Mouse (Mus musculus): ENCODE results near the gene Gm15737.

Gm15737 gene

GRCm38 (mm10) chr6:92875340-92875739 is 6.2 kb downstream of the Gm15737 start:
- DNase-seq (ENCODE audit: low read depth, low spot score) = no peak

GRCm38 (mm10) chr6:92876121-92876520 is 7.0 kb downstream of the Gm15737 start:
- no peak for DNase-seq (ENCODE audit: low read depth, low spot score)

GRCm38 (mm10) chr6:92877236-92877635 is 8.1 kb downstream of the Gm15737 start:
- DNase-seq (ENCODE audit: low read depth, low spot score) = no peak

GRCm38 (mm10) chr6:92878771-92879170 is 9.6 kb downstream of the Gm15737 start:
- no peak for DNase-seq (ENCODE audit: low read depth, low spot score)

GRCm38 (mm10) chr6:92879700-92880265 is 10.6 kb downstream of the Gm15737 start:
- no peak for DNase-seq (ENCODE audit: low read depth, low spot score)

GRCm38 (mm10) chr6:92882446-92882845 is 13.3 kb downstream of the Gm15737 start:
- no peak for DNase-seq (ENCODE audit: low read depth, low spot score)

- no peak for DNase-seq (ENCODE audit: low read depth, low spot score)
These were observed 14.2 kb downstream of the Gm15737 start for GRCm38 (mm10) chr6:92883131-92883900.

- DNase-seq (ENCODE audit: low read depth, low spot score) = no peak
These were observed 22.4 kb downstream of the Gm15737 start for GRCm38 (mm10) chr6:92891535-92891934.

GRCm38 (mm10) chr6:92904037-92904436 is 34.9 kb downstream of the Gm15737 start:
- DNase-seq (ENCODE audit: low read depth, low spot score) = no peak

- no peak for DNase-seq (ENCODE audit: low read depth, low spot score)
These were observed 35.3 kb downstream of the Gm15737 start for GRCm38 (mm10) chr6:92904491-92904890.

- DNase-seq (ENCODE audit: low read depth, low spot score) = peak; percentile 65
These were observed 36.8 kb downstream of the Gm15737 start for GRCm38 (mm10) chr6:92905922-92906321.

- peak; percentile 37 for DNase-seq (ENCODE audit: low read depth, low spot score)
These were observed 40.2 kb downstream of the Gm15737 start for GRCm38 (mm10) chr6:92909361-92909760.

- DNase-seq (ENCODE audit: low read depth, low spot score) = no peak
These were observed 41.5 kb downstream of the Gm15737 start for GRCm38 (mm10) chr6:92910611-92911010.

GRCm38 (mm10) chr6:92920938-92921689 is 52.0 kb downstream of the Gm15737 start:
- DNase-seq (ENCODE audit: low read depth, low spot score) = peak; percentile 14

GRCm38 (mm10) chr6:92921843-92922242 is 52.7 kb downstream of the Gm15737 start:
- no peak for DNase-seq (ENCODE audit: low read depth, low spot score)

GRCm38 (mm10) chr6:92924536-92924935 is 55.4 kb downstream of the Gm15737 start:
- no peak for DNase-seq (ENCODE audit: low read depth, low spot score)

- DNase-seq (ENCODE audit: low read depth, low spot score) = no peak
These were observed 59.1 kb downstream of the Gm15737 start for GRCm38 (mm10) chr6:92928261-92928660.
